17 mouse cellular contexts compared by ENCODE assay signal in the genomic region with DNA sequence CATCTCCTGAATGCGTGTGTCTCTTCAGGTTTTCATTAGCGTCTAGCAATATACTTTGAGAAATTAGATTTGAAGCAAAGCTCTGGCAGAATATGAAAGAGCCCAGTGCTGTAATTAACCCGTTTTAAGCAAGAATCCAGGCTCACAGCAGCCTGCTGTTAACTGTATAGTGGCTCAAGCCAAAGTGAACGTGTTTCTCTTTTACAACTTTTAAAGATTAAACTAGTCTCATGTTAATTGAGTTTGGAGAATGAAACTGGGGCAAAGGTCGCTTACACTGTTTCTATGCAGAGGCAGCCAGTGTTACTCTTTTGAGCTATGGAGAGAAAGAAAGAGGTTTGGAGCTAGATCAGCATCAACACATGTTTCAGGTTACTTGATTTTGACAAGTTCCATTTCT.
DNase-seq lines count a peak whose midpoint lies in the region; ATAC-seq and TF ChIP-seq lines count a peak whose summit lies in the region.
"Had no signal": no experiment of that assay in that cellular context is flagged by ENCODE, and none has a peak within 500 bp of the region (broad histone marks: within the 10 kb centered on the region; RNA-seq: fewer than 3 reads in every experiment).

No protein-coding gene starts in this region.

- peak overlapping the region; percentile 54; the same call in 1 of the 2 replicates for H3K27ac ChIP-seq in forebrain, embryonic 13.5 days
- no peak overlapping the region for H3K27ac ChIP-seq in forebrain, embryonic 10.5 days
- no peak overlapping the region for H3K27ac ChIP-seq in forebrain, postnatal 0 days (ENCODE audit: low read depth, low read length)
- 0 out of 2 replicates have a peak overlapping the region, but pooled peaks have one; percentile 36 for H3K27ac ChIP-seq in kidney, postnatal 0 days
- H3K27ac ChIP-seq in midbrain, embryonic 13.5 days = no peak overlapping the region
- H3K27ac ChIP-seq: hindbrain, embryonic 10.5 days; left cerebral cortex, adult 2 months; liver, embryonic 12.5 days; neural tube, embryonic 15.5 days; stomach, postnatal 0 days had no signal

- ATAC-seq in forebrain, embryonic 13.5 days = peak; percentile 69
- peak; percentile 34; the same call in 1 of the 2 replicates for ATAC-seq in forebrain, postnatal 0 days
- no peak for ATAC-seq in kidney, postnatal 0 days (replicated peaks; ENCODE audit: low FRiP score, low read depth)
- ATAC-seq in midbrain, embryonic 13.5 days = no peak
- ATAC-seq: inflammation-experienced regulatory T-cells, adult 6 months; liver, embryonic 12.5 days had no signal

- H3K9ac ChIP-seq in forebrain, embryonic 13.5 days = no peak overlapping the region
- H3K9ac ChIP-seq in forebrain, postnatal 0 days = no peak overlapping the region
- no peak overlapping the region for H3K9ac ChIP-seq in kidney, postnatal 0 days (ENCODE audit: low read depth, low read length)
- H3K9ac ChIP-seq in midbrain, embryonic 13.5 days (replicated peaks) = no peak overlapping the region
- H3K9ac ChIP-seq: heart, embryonic 12.5 days; liver, embryonic 12.5 days; neural tube, embryonic 15.5 days had no signal

- H3K4me2 ChIP-seq in forebrain, embryonic 13.5 days = peak overlapping the region; percentile 39
- H3K4me2 ChIP-seq in forebrain, postnatal 0 days (ENCODE audit: low read depth) = no peak overlapping the region
- H3K4me2 ChIP-seq in kidney, postnatal 0 days (ENCODE audit: low read length) = no peak overlapping the region
- H3K4me2 ChIP-seq in midbrain, embryonic 13.5 days (replicated peaks) = no peak overlapping the region
- H3K4me2 ChIP-seq: heart, embryonic 12.5 days; liver, embryonic 12.5 days; neural tube, embryonic 15.5 days had no signal

- no peak overlapping the region for H3K4me3 ChIP-seq in forebrain, embryonic 13.5 days
- no peak overlapping the region for H3K4me3 ChIP-seq in forebrain, embryonic 10.5 days
- H3K4me3 ChIP-seq in forebrain, postnatal 0 days (ENCODE audit: low read depth, low read length) = no peak overlapping the region
- no peak overlapping the region for H3K4me3 ChIP-seq in kidney, postnatal 0 days (replicated peaks; ENCODE audit: low read depth, low read length)
- H3K4me3 ChIP-seq in midbrain, embryonic 13.5 days (replicated peaks) = no peak overlapping the region
- H3K4me3 ChIP-seq: heart, embryonic 12.5 days; hindbrain, embryonic 10.5 days; left cerebral cortex, adult 2 months; liver, embryonic 12.5 days; megakaryocyte, embryonic 14.5 days; neural tube, embryonic 15.5 days had no signal

- no peaks in the 10 kb centered on the region for H3K9me3 ChIP-seq in forebrain, embryonic 13.5 days (replicated peaks)
- H3K9me3 ChIP-seq in forebrain, embryonic 10.5 days = no peaks in the 10 kb centered on the region
- H3K9me3 ChIP-seq in forebrain, postnatal 0 days (ENCODE audit: low read length) = no peaks in the 10 kb centered on the region
- H3K9me3 ChIP-seq in kidney, postnatal 0 days (replicated peaks; ENCODE audit: low read length) = no peaks in the 10 kb centered on the region
- H3K9me3 ChIP-seq in midbrain, embryonic 13.5 days = no peaks in the 10 kb centered on the region
- H3K9me3 ChIP-seq: heart, embryonic 12.5 days; hindbrain, embryonic 10.5 days; liver, embryonic 12.5 days; neural tube, embryonic 15.5 days had no signal

- H3K36me3 ChIP-seq in forebrain, embryonic 13.5 days (ENCODE audit: poor library complexity, severe bottlenecking) = no peaks in the 10 kb centered on the region
- H3K36me3 ChIP-seq in forebrain, embryonic 10.5 days (replicated peaks) = no peaks in the 10 kb centered on the region
- H3K36me3 ChIP-seq in forebrain, postnatal 0 days (ENCODE audit: insufficient read depth) = no peaks in the 10 kb centered on the region
- no peaks in the 10 kb centered on the region for H3K36me3 ChIP-seq in kidney, postnatal 0 days (ENCODE audit: insufficient read depth, low read length)
- 0 out of 2 replicates have a peak, but pooled peaks cover 7% of the 10 kb centered on the region for H3K36me3 ChIP-seq in midbrain, embryonic 13.5 days
- H3K36me3 ChIP-seq: heart, embryonic 12.5 days; hindbrain, embryonic 10.5 days; liver, embryonic 12.5 days; neural tube, embryonic 15.5 days had no signal

- H3K4me1 ChIP-seq in forebrain, embryonic 13.5 days = peaks cover 35% of the 10 kb centered on the region
- peaks cover 31% of the 10 kb centered on the region for H3K4me1 ChIP-seq in forebrain, embryonic 10.5 days
- 0 out of 2 replicates have a peak, but pooled peaks cover 13% of the 10 kb centered on the region for H3K4me1 ChIP-seq in forebrain, postnatal 0 days (ENCODE audit: insufficient read depth)
- no peaks in the 10 kb centered on the region for H3K4me1 ChIP-seq in kidney, postnatal 0 days (replicated peaks; ENCODE audit: insufficient read depth, low read length)
- H3K4me1 ChIP-seq in midbrain, embryonic 13.5 days (replicated peaks) = peaks cover 24% of the 10 kb centered on the region
- H3K4me1 ChIP-seq: heart, embryonic 12.5 days; liver, embryonic 12.5 days; megakaryocyte, embryonic 14.5 days had no signal

- DNase-seq in forebrain, embryonic 10.5 days (ENCODE audit: extremely low spot score, low spot score) = no peak
- peak; percentile 7 for DNase-seq in MN1 (ENCODE audit: low spot score)
- DNase-seq in forebrain, postnatal 0 days = peak; percentile 22
- peak; percentile 42 for DNase-seq in kidney, postnatal 0 days (ENCODE audit: low spot score)
- no peak for DNase-seq in left cerebral cortex, adult 18-20 months (ENCODE audit: low spot score in 2 of 2)
- no peak for DNase-seq in thymus, postnatal 4 days
- DNase-seq: cerebellum, adult 11-12 months had no signal

- TF ChIP-seq CTCF in forebrain, postnatal 0 days (IDR thresholded peaks at IDR 0.05; ENCODE audit: low read depth) = no peak
- TF ChIP-seq CTCF in kidney, postnatal 0 days (IDR thresholded peaks at IDR 0.05; ENCODE audit: low read depth) = no peak

- no peaks in the 10 kb centered on the region for H3K27me3 ChIP-seq in forebrain, embryonic 13.5 days
- no peaks in the 10 kb centered on the region for H3K27me3 ChIP-seq in forebrain, embryonic 10.5 days (ENCODE audit: poor library complexity, severe bottlenecking)
- H3K27me3 ChIP-seq in forebrain, postnatal 0 days (ENCODE audit: insufficient read depth, low read length) = no peaks in the 10 kb centered on the region
- H3K27me3 ChIP-seq in kidney, postnatal 0 days (ENCODE audit: insufficient read depth, low read length) = no peaks in the 10 kb centered on the region
- H3K27me3 ChIP-seq in midbrain, embryonic 13.5 days = no peaks in the 10 kb centered on the region
- H3K27me3 ChIP-seq: heart, embryonic 12.5 days; liver, embryonic 12.5 days; megakaryocyte, embryonic 14.5 days had no signal

- WGBS in forebrain, embryonic 13.5 days = 8% methylated on average over 5 of the region's 5 CpGs
- WGBS in forebrain, embryonic 10.5 days = 30% methylated on average over 5 of the region's 5 CpGs
- 11% methylated on average over 5 of the region's 5 CpGs for WGBS in forebrain, postnatal 0 days
- 30% methylated on average over 5 of the region's 5 CpGs for WGBS in kidney, postnatal 0 days
- WGBS in midbrain, embryonic 13.5 days = 26% methylated on average over 5 of the region's 5 CpGs

Comparison
In these comparisons a context has a peak if more than half of its experiments do, and no peak if none do; other contexts are left out.
1. H3K27ac ChIP-seq: peak in forebrain, embryonic 13.5 days (single experiment) and kidney, postnatal 0 days (single experiment); none in forebrain, embryonic 10.5 days (single experiment), forebrain, postnatal 0 days (single experiment) and midbrain, embryonic 13.5 days (single experiment).
2. DNase-seq: peak in MN1 (single experiment), forebrain, postnatal 0 days (single experiment) and kidney, postnatal 0 days (single experiment); none in forebrain, embryonic 10.5 days (single experiment), left cerebral cortex, adult 18-20 months (0 of 2) and thymus, postnatal 4 days (single experiment).
3. ATAC-seq: peak in forebrain, embryonic 13.5 days (single experiment) and forebrain, postnatal 0 days (single experiment); none in kidney, postnatal 0 days (single experiment) and midbrain, embryonic 13.5 days (single experiment).